Mouse (Mus musculus): ENCODE data around the gene 4930564D02Rik. TPM values are rescaled to one million over a fixed set of nuclear protein-coding genes. Genes with fewer than 3 reads are reported as not detected.

4930564D02Rik gene
- polyA plus RNA-seq, 1 experiment from 2014 or later = not detected

- WGBS (ENCODE audit: insufficient replicate concordance) = 1% methylated on average over 30 of the region's 31 CpGs
- Histone ChIP-seq H3K4me3 (ENCODE audit: low read depth, low read length) (peak within 1 kb of the TSS; percentile 64), H3K27me3 (ENCODE audit: control insufficient read depth, insufficient read depth, low read depth, low read length) (peaks cover 36% of the 10 kb centered on the region), H3K9ac (ENCODE audit: low read depth, low read length) (peak within 1 kb of the TSS; percentile 16; the same call in 1 of the 2 replicates), H3K9me3 (replicated peaks; ENCODE audit: control insufficient read depth, low read length) (no peaks in the 10 kb centered on the region), H3K27ac (ENCODE audit: low read length) (no peak within 1 kb of the TSS), H3K36me3 (ENCODE audit: control insufficient read depth, insufficient read depth) (no peaks in the 10 kb centered on the region), H3K4me1 (ENCODE audit: control insufficient read depth, low read depth, low read length) (peaks cover 3% of the 10 kb centered on the region), H3K4me2 (ENCODE audit: low read depth, low read length) (peak within 1 kb of the TSS; percentile 51)
- peak; percentile 90 for ATAC-seq (ENCODE audit: low read depth)
These were observed 13.5 kb upstream of the 4930564D02Rik start, which contains the start of gene Cttnbp2nl for GRCm38 (mm10) chr3:105052937-105053697. Gene Cttnbp2nl (minus strand): TSS chr3:105053146.

DNA sequence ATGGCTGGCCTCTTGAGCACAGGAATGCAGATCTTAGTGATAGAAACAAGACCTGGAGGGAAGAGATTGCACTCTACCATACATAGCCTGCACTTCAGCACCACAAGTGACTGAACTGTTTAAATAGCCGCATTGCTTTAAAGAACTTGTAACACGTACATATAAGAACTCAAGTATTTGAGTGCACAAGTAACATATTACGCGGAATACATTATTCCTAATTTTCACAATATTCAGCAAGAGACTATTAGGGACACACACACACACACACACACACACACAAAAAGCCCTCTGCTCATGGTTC, 13.0 kb upstream of the 4930564D02Rik start:
- 52% methylated on average over 4 of the region's 4 CpGs for WGBS (ENCODE audit: insufficient replicate concordance)
- Histone ChIP-seq H3K4me3 (ENCODE audit: low read depth, low read length) (peak overlapping the region; percentile 64), H3K27ac (ENCODE audit: low read length) (no peak overlapping the region), H3K4me2 (ENCODE audit: low read depth, low read length) (peak overlapping the region; percentile 51), H3K27me3 (ENCODE audit: control insufficient read depth, insufficient read depth, low read depth, low read length) (peaks cover 36% of the 10 kb centered on the region), H3K4me1 (ENCODE audit: control insufficient read depth, low read depth, low read length) (peaks cover 4% of the 10 kb centered on the region), H3K9ac (ENCODE audit: low read depth, low read length) (no peak overlapping the region), H3K36me3 (ENCODE audit: control insufficient read depth, insufficient read depth) (no peaks in the 10 kb centered on the region), H3K9me3 (replicated peaks; ENCODE audit: control insufficient read depth, low read length) (no peaks in the 10 kb centered on the region)
- no peak for ATAC-seq (ENCODE audit: low read depth)

DNA sequence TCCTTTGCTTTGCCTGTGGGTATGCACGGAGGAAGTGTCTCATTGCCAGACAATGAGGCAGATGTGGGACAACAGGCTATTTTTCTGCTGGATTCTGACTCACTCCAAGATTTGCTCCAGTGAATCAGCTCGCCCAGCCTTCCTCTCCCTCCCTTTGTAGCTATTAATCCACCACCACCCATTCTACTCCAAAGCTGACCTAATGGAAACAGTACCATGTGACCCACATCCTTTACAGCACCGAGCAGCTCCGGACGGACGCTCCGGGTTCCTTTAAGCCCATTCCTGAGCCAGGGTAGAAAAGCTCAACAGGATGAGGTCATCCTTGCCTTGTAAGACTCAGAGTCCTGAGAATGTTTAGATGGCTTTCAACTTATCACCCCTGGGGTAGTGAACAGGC, 11.7 kb upstream of the 4930564D02Rik start:
- no peak overlapping the region for H3K4me2 ChIP-seq (ENCODE audit: low read depth, low read length)
- no peaks in the 10 kb centered on the region for H3K36me3 ChIP-seq (ENCODE audit: control insufficient read depth, insufficient read depth)
- no peak overlapping the region for H3K4me3 ChIP-seq (ENCODE audit: low read depth, low read length)
- peaks cover 38% of the 10 kb centered on the region for H3K27me3 ChIP-seq (ENCODE audit: control insufficient read depth, insufficient read depth, low read depth, low read length)
- H3K9ac ChIP-seq (ENCODE audit: low read depth, low read length) = no peak overlapping the region
- peak; percentile 36 for ATAC-seq (ENCODE audit: low read depth)
- H3K4me1 ChIP-seq (ENCODE audit: control insufficient read depth, low read depth, low read length) = peaks cover 5% of the 10 kb centered on the region
- H3K27ac ChIP-seq (ENCODE audit: low read length) = no peak overlapping the region
- WGBS (ENCODE audit: insufficient replicate concordance) = 18% methylated on average over 7 of the region's 7 CpGs
- no peaks in the 10 kb centered on the region for H3K9me3 ChIP-seq (replicated peaks; ENCODE audit: control insufficient read depth, low read length)

DNA sequence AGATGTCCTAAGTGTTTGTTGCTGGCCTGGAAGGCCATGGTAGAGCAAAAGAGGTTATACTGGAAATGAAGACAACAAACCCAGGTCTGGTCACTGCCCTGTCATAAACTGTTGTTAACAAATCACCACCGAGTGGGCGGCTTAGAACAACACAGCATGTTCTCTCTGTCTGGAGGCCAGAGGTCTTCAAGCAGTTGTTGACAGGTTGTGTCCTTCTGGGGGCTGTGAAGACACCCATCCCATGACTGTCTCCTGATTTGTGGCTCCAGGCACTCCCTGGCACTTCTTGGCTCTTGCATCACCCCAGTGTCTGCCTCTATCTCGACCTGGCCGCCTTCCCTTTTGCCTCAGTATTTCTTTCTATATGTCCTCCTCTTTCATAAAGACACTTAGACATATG, 11.0 kb upstream of the 4930564D02Rik start:
- Histone ChIP-seq H3K9ac (ENCODE audit: low read depth, low read length) (no peak overlapping the region), H3K4me2 (ENCODE audit: low read depth, low read length) (no peak overlapping the region), H3K4me1 (ENCODE audit: control insufficient read depth, low read depth, low read length) (peaks cover 5% of the 10 kb centered on the region), H3K36me3 (ENCODE audit: control insufficient read depth, insufficient read depth) (no peaks in the 10 kb centered on the region), H3K9me3 (replicated peaks; ENCODE audit: control insufficient read depth, low read length) (no peaks in the 10 kb centered on the region), H3K27me3 (ENCODE audit: control insufficient read depth, insufficient read depth, low read depth, low read length) (peaks cover 38% of the 10 kb centered on the region), H3K27ac (ENCODE audit: low read length) (no peak overlapping the region), H3K4me3 (ENCODE audit: low read depth, low read length) (no peak overlapping the region)
- 40% methylated on average over 4 of the region's 4 CpGs for WGBS (ENCODE audit: insufficient replicate concordance)
- ATAC-seq (ENCODE audit: low read depth) = no peak

DNA sequence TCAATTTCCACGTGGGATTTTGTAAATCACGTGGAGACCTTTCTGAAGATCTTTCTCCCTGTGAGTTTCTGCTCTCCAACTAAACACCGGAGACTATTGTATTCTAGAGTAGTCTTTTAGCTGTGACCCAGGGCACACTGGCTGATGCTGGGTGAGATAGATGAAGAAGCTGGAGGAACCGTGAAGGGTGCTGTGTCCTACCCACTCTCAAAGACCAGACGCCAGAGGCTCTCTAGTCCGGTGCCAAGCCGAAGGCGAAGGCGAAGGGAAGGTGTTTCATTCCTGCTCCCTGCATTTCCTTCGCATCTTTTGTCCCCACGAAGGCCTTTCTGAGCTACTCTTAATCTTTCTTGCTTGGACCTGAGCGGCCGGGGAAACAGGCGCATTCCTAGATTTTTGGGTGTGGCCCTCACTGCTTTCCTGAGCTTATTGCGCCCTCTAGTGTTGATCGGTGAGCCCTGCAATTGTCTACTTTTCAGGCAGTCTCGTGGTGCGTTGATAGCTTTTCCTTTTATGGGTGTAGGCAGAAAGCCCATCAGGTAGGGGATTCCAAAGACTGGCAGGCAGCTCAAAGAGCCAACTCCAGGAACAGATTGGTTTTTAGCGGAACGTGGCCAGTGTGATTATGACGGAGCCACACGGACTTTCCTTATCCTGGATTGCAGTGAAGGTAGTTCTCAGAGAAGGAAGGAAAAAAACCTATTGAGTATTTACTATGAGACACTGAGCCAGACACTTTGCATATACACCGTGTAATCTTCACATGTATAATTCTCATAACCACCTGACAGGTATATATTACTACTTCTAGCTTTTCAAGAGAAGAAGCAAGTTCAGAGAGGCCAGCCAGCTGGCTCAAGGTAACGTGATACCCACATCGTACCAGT, 7.8 kb upstream of the 4930564D02Rik start:
- H3K27ac ChIP-seq (ENCODE audit: low read length) = no peak overlapping the region
- H3K27me3 ChIP-seq (ENCODE audit: control insufficient read depth, insufficient read depth, low read depth, low read length) = peaks cover 12% of the 10 kb centered on the region
- H3K4me3 ChIP-seq (ENCODE audit: low read depth, low read length) = 0 out of 2 replicates have a peak overlapping the region, but pooled peaks have one; percentile 7
- H3K36me3 ChIP-seq (ENCODE audit: control insufficient read depth, insufficient read depth) = no peaks in the 10 kb centered on the region
- H3K4me2 ChIP-seq (ENCODE audit: low read depth, low read length) = peak overlapping the region; percentile 32; the same call in 1 of the 2 replicates
- peaks cover 2% of the 10 kb centered on the region; the same call in 1 of the 2 replicates for H3K4me1 ChIP-seq (ENCODE audit: control insufficient read depth, low read depth, low read length)
- no peaks in the 10 kb centered on the region for H3K9me3 ChIP-seq (replicated peaks; ENCODE audit: control insufficient read depth, low read length)
- H3K9ac ChIP-seq (ENCODE audit: low read depth, low read length) = no peak overlapping the region
- 17% methylated on average over 25 of the region's 25 CpGs for WGBS (ENCODE audit: insufficient replicate concordance)
- ATAC-seq (ENCODE audit: low read depth) = no peak

GRCm38 (mm10) chr3:105059911-105060310, 6.7 kb upstream of the 4930564D02Rik start:
- Histone ChIP-seq H3K4me3 (ENCODE audit: low read depth, low read length) (no peak overlapping the region), H3K4me1 (ENCODE audit: control insufficient read depth, low read depth, low read length) (peaks cover 2% of the 10 kb centered on the region; the same call in 1 of the 2 replicates), H3K27me3 (ENCODE audit: control insufficient read depth, insufficient read depth, low read depth, low read length) (peaks cover 5% of the 10 kb centered on the region), H3K9ac (ENCODE audit: low read depth, low read length) (no peak overlapping the region), H3K27ac (ENCODE audit: low read length) (no peak overlapping the region), H3K36me3 (ENCODE audit: control insufficient read depth, insufficient read depth) (no peaks in the 10 kb centered on the region), H3K4me2 (ENCODE audit: low read depth, low read length) (no peak overlapping the region), H3K9me3 (replicated peaks; ENCODE audit: control insufficient read depth, low read length) (no peaks in the 10 kb centered on the region)
- no peak for ATAC-seq (ENCODE audit: low read depth)
- 34% methylated on average over 7 of the region's 7 CpGs for WGBS (ENCODE audit: insufficient replicate concordance)

GRCm38 (mm10) chr3:105060992-105061391, 5.7 kb upstream of the 4930564D02Rik start:
- no peak for ATAC-seq (ENCODE audit: low read depth)
- H3K27ac ChIP-seq (ENCODE audit: low read length) = no peak overlapping the region
- H3K4me3 ChIP-seq (ENCODE audit: low read depth, low read length) = no peak overlapping the region
- no peak overlapping the region for H3K9ac ChIP-seq (ENCODE audit: low read depth, low read length)
- H3K36me3 ChIP-seq (ENCODE audit: control insufficient read depth, insufficient read depth) = no peaks in the 10 kb centered on the region
- peaks cover 3% of the 10 kb centered on the region for H3K27me3 ChIP-seq (ENCODE audit: control insufficient read depth, insufficient read depth, low read depth, low read length)
- peaks cover 2% of the 10 kb centered on the region; the same call in 1 of the 2 replicates for H3K4me1 ChIP-seq (ENCODE audit: control insufficient read depth, low read depth, low read length)
- no peaks in the 10 kb centered on the region for H3K9me3 ChIP-seq (replicated peaks; ENCODE audit: control insufficient read depth, low read length)
- no peak overlapping the region for H3K4me2 ChIP-seq (ENCODE audit: low read depth, low read length)
- 44% methylated on average over 6 of the region's 6 CpGs for WGBS (ENCODE audit: insufficient replicate concordance)

- Histone ChIP-seq H3K4me1 (ENCODE audit: control insufficient read depth, low read depth, low read length) (peaks cover 2% of the 10 kb centered on the region; the same call in 1 of the 2 replicates), H3K9ac (ENCODE audit: low read depth, low read length) (no peak overlapping the region), H3K36me3 (ENCODE audit: control insufficient read depth, insufficient read depth) (no peaks in the 10 kb centered on the region), H3K4me2 (ENCODE audit: low read depth, low read length) (no peak overlapping the region), H3K27ac (ENCODE audit: low read length) (no peak overlapping the region), H3K27me3 (ENCODE audit: control insufficient read depth, insufficient read depth, low read depth, low read length) (peaks cover 3% of the 10 kb centered on the region), H3K4me3 (ENCODE audit: low read depth, low read length) (no peak overlapping the region), H3K9me3 (replicated peaks; ENCODE audit: control insufficient read depth, low read length) (no peaks in the 10 kb centered on the region)
- ATAC-seq (ENCODE audit: low read depth) = no peak
- 57% methylated on average over 3 of the region's 3 CpGs for WGBS (ENCODE audit: insufficient replicate concordance)
These were observed 5.1 kb upstream of the 4930564D02Rik start for GRCm38 (mm10) chr3:105061496-105061895.
